Mouse (Mus musculus) kidney, postnatal 0 days (tissue): ENCODE results near the gene Fam98b. TPM values are rescaled to one million over a fixed set of nuclear protein-coding genes. Genes with fewer than 3 reads are reported as not detected.

ENCODE experiments used
- ATAC-seq: fragments of 200-750 bp; cut with Nextera tagmentation; replicated peaks from 2 replicates; pipeline ENCODE4 v1.8.0; 2017; ENCODE audit warnings: low read depth, moderate number of reproducible peaks, moderate TSS enrichment, moderate library complexity; ENCODE audit not compliant: low FRiP score
- DNase-seq: peaks from one replicate; pipeline ENCODE4 v3.0.0-alpha.2; 2016; ENCODE audit warnings: low spot score
- H3K27ac ChIP-seq: fragments of 300-500 bp; sonication (generic); 2 replicates; pipeline ENCODE4 v1.5.1; 2014; ENCODE audit warnings: mild to moderate bottlenecking
- H3K27me3 ChIP-seq: fragments of 300-500 bp; sonication (generic); 2 replicates; pipeline ENCODE4 v1.6.1; 2014; ENCODE audit warnings: low read length, mixed read lengths; ENCODE audit not compliant: insufficient read depth
- H3K36me3 ChIP-seq: fragments of 300-500 bp; sonication (generic); 2 replicates; pipeline ENCODE4 v1.6.1; 2014; ENCODE audit warnings: low read length, mixed read lengths; ENCODE audit not compliant: insufficient read depth
- H3K4me1 ChIP-seq: fragments of 300-500 bp; sonication (generic); replicated peaks from 2 replicates; pipeline ENCODE4 v1.6.1; 2014; ENCODE audit warnings: antibody characterized with exemption, low read length, mixed read lengths; ENCODE audit not compliant: insufficient read depth
- H3K4me2 ChIP-seq: fragments of 300-500 bp; sonication (generic); 2 replicates; pipeline ENCODE4 v1.6.1; 2014; ENCODE audit warnings: mild to moderate bottlenecking, low read length, moderate library complexity, mixed read lengths
- H3K4me3 ChIP-seq: fragments of 300-500 bp; sonication (generic); replicated peaks from 2 replicates; pipeline ENCODE4 v1.5.1; 2014; ENCODE audit warnings: low read depth, low read length
- H3K9ac ChIP-seq: fragments of 300-500 bp; sonication (generic); 2 replicates; pipeline ENCODE4 v1.6.1; 2014; ENCODE audit warnings: low read depth, low read length
- H3K9me3 ChIP-seq: fragments of 300-500 bp; sonication (generic); replicated peaks from 2 replicates; pipeline ENCODE4 v1.6.1; 2016; ENCODE audit warnings: low read length, inconsistent platforms, mixed read lengths
- CTCF ChIP-seq: IDR thresholded peaks from 2 replicates; pipeline ENCODE4 v1.5.1; 2016; ENCODE audit warnings: antibody characterized with exemption, low read depth, mild to moderate bottlenecking, moderate library complexity
- WGBS: fragments of 180-500 bp; shearing (Covaris S2); extraction: QIAGEN DNeasy Blood & Tissue Kit; methylation state at CpG from one replicate; pipeline ENCODE4 v1.1.7; 2014; 5-methylcytosine and 5-hydroxymethylcytosine counted together
- polyA plus RNA-seq: library from polyadenylated mRNA; unstranded; fragments of >200 nt; fragmentation: Nextera tagmentation; extraction: Ambion mirVana; gene quantifications from 2 replicates; pipeline ENCODE4 v1.2.1, GENCODE M21; 2015

Gene Fam98b
- polyA plus RNA-seq, 1 experiment from 2014 or later = 11.8 TPM

DNA sequence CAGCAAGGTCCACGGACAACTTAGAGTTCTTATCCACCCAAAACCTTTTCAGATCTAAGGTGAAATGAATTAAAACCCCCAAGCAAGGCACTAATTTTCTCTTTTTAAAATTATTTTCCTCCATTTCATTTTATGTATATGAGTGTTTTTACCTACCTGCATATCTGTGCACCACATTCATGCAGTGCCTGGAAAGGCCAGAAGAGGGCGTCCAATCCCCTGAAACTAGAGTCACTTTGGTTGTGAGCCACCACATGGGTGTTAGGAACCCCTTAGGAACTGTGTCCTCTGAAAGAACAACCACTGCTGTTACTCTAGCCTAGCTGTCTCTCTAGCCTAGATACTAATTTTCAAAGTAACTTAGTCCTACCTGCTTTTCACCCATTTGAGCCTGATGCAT, 33.4 kb upstream of the Fam98b start:
- 56% methylated on average over 2 of the region's 2 CpGs for WGBS
- Histone ChIP-seq H3K4me1 (no peaks in the 10 kb centered on the region), H3K27me3 (no peaks in the 10 kb centered on the region), H3K9me3 (no peaks in the 10 kb centered on the region), H3K27ac (no peak overlapping the region), H3K36me3 (no peaks in the 10 kb centered on the region), H3K4me3 (no peak overlapping the region), H3K9ac (no peak overlapping the region), H3K4me2 (no peak overlapping the region)
- DNase-seq (no peak), ATAC-seq (no peak)
- TF ChIP-seq CTCF = peak; percentile 43; the same call in 1 of the 2 replicates

- DNase-seq (peak; percentile 58), ATAC-seq (peak; percentile 46)
- WGBS = 27% methylated on average over 13 of the region's 15 CpGs
- no peak overlapping the region for H3K27ac ChIP-seq
- no peak for TF ChIP-seq CTCF
- H3K9me3 ChIP-seq = no peaks in the 10 kb centered on the region
- H3K9ac ChIP-seq = no peak overlapping the region
- H3K4me3 ChIP-seq = no peak overlapping the region
- H3K4me2 ChIP-seq = peak overlapping the region; percentile 34
- no peaks in the 10 kb centered on the region for H3K4me1 ChIP-seq
- H3K27me3 ChIP-seq = no peaks in the 10 kb centered on the region
- H3K36me3 ChIP-seq = no peaks in the 10 kb centered on the region
Observed at GRCm38 (mm10) chr2:117217695-117218216, 31.8 kb upstream of the Fam98b start.

GRCm38 (mm10) chr2:117219536-117219935, 30.0 kb upstream of the Fam98b start:
- no peak for DNase-seq
- Histone ChIP-seq H3K36me3 (no peaks in the 10 kb centered on the region), H3K4me1 (no peaks in the 10 kb centered on the region), H3K27me3 (no peaks in the 10 kb centered on the region), H3K27ac (no peak overlapping the region), H3K4me2 (no peak overlapping the region), H3K9ac (no peak overlapping the region), H3K4me3 (no peak overlapping the region), H3K9me3 (no peaks in the 10 kb centered on the region)
- TF ChIP-seq CTCF = no peak
- WGBS = 92% methylated on average over 4 of the region's 4 CpGs
- no peak for ATAC-seq

DNA sequence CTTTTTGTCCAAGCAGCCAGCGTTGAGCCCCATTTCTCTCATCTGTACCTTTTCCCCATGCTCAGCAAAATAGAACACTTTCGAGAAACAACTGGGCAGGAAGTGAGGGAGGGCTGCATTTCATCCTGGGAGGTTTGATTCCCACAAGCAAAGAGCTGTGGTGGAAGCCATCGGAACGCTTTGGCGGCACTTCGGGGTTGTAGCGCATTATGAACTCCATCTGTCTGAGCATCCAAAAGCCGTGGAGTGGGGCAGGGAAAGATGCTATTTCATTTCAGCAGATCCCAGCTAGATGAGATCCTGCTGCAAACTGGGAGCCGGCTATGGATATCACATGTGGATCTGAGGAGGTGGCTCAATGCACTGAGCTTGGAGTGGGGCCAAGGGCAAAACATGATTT, 26.9 kb upstream of the Fam98b start:
- 68% methylated on average over 9 of the region's 9 CpGs for WGBS
- Histone ChIP-seq H3K27ac (no peak overlapping the region), H3K4me2 (no peak overlapping the region), H3K4me1 (no peaks in the 10 kb centered on the region), H3K36me3 (no peaks in the 10 kb centered on the region), H3K9ac (no peak overlapping the region), H3K9me3 (no peaks in the 10 kb centered on the region), H3K27me3 (no peaks in the 10 kb centered on the region), H3K4me3 (no peak overlapping the region)
- DNase-seq (no peak), ATAC-seq (no peak)
- TF ChIP-seq CTCF = no peak

DNA sequence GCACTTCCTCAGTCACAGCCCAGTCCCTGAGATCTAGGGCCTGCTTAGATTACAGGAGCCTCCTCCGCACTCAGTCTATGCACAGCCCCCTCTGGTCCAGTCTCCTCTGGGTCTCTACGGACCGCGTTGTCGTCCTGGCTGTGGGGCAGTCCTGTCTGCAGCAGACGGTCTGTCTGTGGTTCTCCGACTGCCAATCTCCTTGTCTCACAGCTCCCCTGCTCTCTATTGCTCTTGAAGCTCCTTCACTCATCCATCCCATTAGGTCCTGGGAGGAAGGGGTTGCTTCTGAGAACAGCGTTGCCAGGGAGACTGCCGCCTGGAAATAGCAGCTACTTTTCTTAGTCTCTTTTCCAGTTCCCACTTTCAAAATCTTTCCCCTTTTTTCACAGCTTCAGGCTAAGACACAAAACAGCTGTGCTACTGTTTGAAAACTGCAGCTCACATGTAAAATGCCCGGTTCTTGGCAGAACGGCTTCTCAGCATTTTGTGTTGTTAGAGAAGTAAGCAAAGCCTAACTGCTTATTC, 20.9 kb upstream of the Fam98b start:
- no peak overlapping the region for H3K27ac ChIP-seq
- H3K9ac ChIP-seq = no peak overlapping the region
- no peaks in the 10 kb centered on the region for H3K4me1 ChIP-seq
- 41% methylated on average over 11 of the region's 11 CpGs for WGBS
- no peak for TF ChIP-seq CTCF
- H3K36me3 ChIP-seq = no peaks in the 10 kb centered on the region
- no peaks in the 10 kb centered on the region; the same call in 1 of the 2 replicates for H3K27me3 ChIP-seq
- DNase-seq = peak; percentile 24
- no peaks in the 10 kb centered on the region for H3K9me3 ChIP-seq
- no peak overlapping the region for H3K4me2 ChIP-seq
- ATAC-seq = no peak
- H3K4me3 ChIP-seq = no peak overlapping the region

GRCm38 (mm10) chr2:117230261-117230660, 19.3 kb upstream of the Fam98b start:
- H3K4me1 ChIP-seq = no peaks in the 10 kb centered on the region
- TF ChIP-seq CTCF = no peak
- H3K4me3 ChIP-seq = no peak overlapping the region
- H3K27me3 ChIP-seq = no peaks in the 10 kb centered on the region; the same call in 1 of the 2 replicates
- no peak for DNase-seq
- no peak overlapping the region for H3K9ac ChIP-seq
- no peaks in the 10 kb centered on the region for H3K9me3 ChIP-seq
- 70% methylated on average over 7 of the region's 7 CpGs for WGBS
- no peak overlapping the region for H3K4me2 ChIP-seq
- ATAC-seq = no peak
- H3K36me3 ChIP-seq = no peaks in the 10 kb centered on the region
- H3K27ac ChIP-seq = no peak overlapping the region

GRCm38 (mm10) chr2:117231257-117231656, 18.3 kb upstream of the Fam98b start:
- no peaks in the 10 kb centered on the region for H3K4me1 ChIP-seq
- no peak overlapping the region for H3K4me3 ChIP-seq
- no peak overlapping the region for H3K27ac ChIP-seq
- DNase-seq = peak; percentile 92
- H3K4me2 ChIP-seq = no peak overlapping the region
- H3K27me3 ChIP-seq = no peaks in the 10 kb centered on the region; the same call in 1 of the 2 replicates
- peak; percentile 97 for TF ChIP-seq CTCF
- H3K9ac ChIP-seq = no peak overlapping the region
- peak; percentile 83; the same call in 1 of the 2 replicates for ATAC-seq
- H3K9me3 ChIP-seq = no peaks in the 10 kb centered on the region
- H3K36me3 ChIP-seq = no peaks in the 10 kb centered on the region
- WGBS = 7% methylated on average over 13 of the region's 13 CpGs
